Mouse (Mus musculus): ENCODE measurements at regions not wholly inside any gene's neighbourhood (a gene's known extent, or its start where the extent isn't known, plus 50 kb on each side); places are given as distances from the start of the nearest gene placed in this dataset.

GRCm38 (mm10) chr1:129001766-129002165, 271.3 kb upstream of the Thsd7b start:
- no peak for TF ChIP-seq POLR2A (IDR thresholded peaks at IDR 0.05; ENCODE audit: insufficient read depth, low read length)
- no peak for TF ChIP-seq EP300 (IDR thresholded peaks at IDR 0.05; ENCODE audit: insufficient read depth, low read depth, low read length)

All from ES-Bruce4 (cell line).